Mouse (Mus musculus): ENCODE results near the gene Slc3a2. TPM values are rescaled to one million over a fixed set of nuclear protein-coding genes. Genes with fewer than 3 reads are reported as not detected.

Gene Slc3a2
- polyA plus RNA-seq, 1 experiment from 2014 or later: 66.4 TPM

GRCm38 (mm10) chr19:8713997-8714652 is 9.0 kb downstream of the Slc3a2 start:
- 9% methylated on average over 13 of the region's 13 CpGs for WGBS
- peaks cover 12% of the 10 kb centered on the region for H3K36me3 ChIP-seq (ENCODE audit: control insufficient read depth, insufficient read depth)
- H3K27me3 ChIP-seq (ENCODE audit: control insufficient read depth, insufficient read depth, low read length): no peaks in the 10 kb centered on the region
- H3K4me2 ChIP-seq (ENCODE audit: low read depth, low read length): peak overlapping the region; percentile 65
- no peaks in the 10 kb centered on the region for H3K9me3 ChIP-seq (replicated peaks; ENCODE audit: control insufficient read depth, low read length)
- 0 out of 2 replicates have a peak, but pooled peaks have one; percentile 4 for ATAC-seq (replicated peaks; ENCODE audit: extremely low read depth, insufficient read depth, low FRiP score)
- peak overlapping the region; percentile 94 for H3K9ac ChIP-seq (ENCODE audit: low read length)
- peak overlapping the region; percentile 97 for H3K27ac ChIP-seq (ENCODE audit: low read length)
- H3K4me3 ChIP-seq (ENCODE audit: low read length): peak overlapping the region; percentile 93
- H3K4me1 ChIP-seq (ENCODE audit: control insufficient read depth, insufficient read depth, low read length): peaks cover 29% of the 10 kb centered on the region

- peak; percentile 88 for ATAC-seq (replicated peaks; ENCODE audit: extremely low read depth, insufficient read depth, low FRiP score)
- Histone ChIP-seq H3K4me1 (ENCODE audit: control insufficient read depth, insufficient read depth, low read length) (peaks cover 29% of the 10 kb centered on the region), H3K4me3 (ENCODE audit: low read length) (peak overlapping the region; percentile 93), H3K27me3 (ENCODE audit: control insufficient read depth, insufficient read depth, low read length) (no peaks in the 10 kb centered on the region), H3K9me3 (replicated peaks; ENCODE audit: control insufficient read depth, low read length) (no peaks in the 10 kb centered on the region), H3K4me2 (ENCODE audit: low read depth, low read length) (peak overlapping the region; percentile 65), H3K36me3 (ENCODE audit: control insufficient read depth, insufficient read depth) (peaks cover 19% of the 10 kb centered on the region), H3K27ac (ENCODE audit: low read length) (peak overlapping the region; percentile 97), H3K9ac (ENCODE audit: low read length) (peak overlapping the region; percentile 94)
- WGBS: under 1% methylated on average over 51 of the region's 51 CpGs
Observed at GRCm38 (mm10) chr19:8713306-8713996, 9.7 kb downstream of the Slc3a2 start.

- H3K9me3 ChIP-seq (replicated peaks; ENCODE audit: control insufficient read depth, low read length): no peaks in the 10 kb centered on the region
- no peaks in the 10 kb centered on the region for H3K27me3 ChIP-seq (ENCODE audit: control insufficient read depth, insufficient read depth, low read length)
- peaks cover 29% of the 10 kb centered on the region for H3K4me1 ChIP-seq (ENCODE audit: control insufficient read depth, insufficient read depth, low read length)
- H3K4me3 ChIP-seq (ENCODE audit: low read length): peak overlapping the region; percentile 93
- peak overlapping the region; percentile 94 for H3K9ac ChIP-seq (ENCODE audit: low read length)
- under 1% methylated on average over 13 of the region's 13 CpGs for WGBS
- peak overlapping the region; percentile 65 for H3K4me2 ChIP-seq (ENCODE audit: low read depth, low read length)
- peak overlapping the region; percentile 97 for H3K27ac ChIP-seq (ENCODE audit: low read length)
- peak; percentile 43 for ATAC-seq (replicated peaks; ENCODE audit: extremely low read depth, insufficient read depth, low FRiP score)
- H3K36me3 ChIP-seq (ENCODE audit: control insufficient read depth, insufficient read depth): peaks cover 25% of the 10 kb centered on the region
Observed at GRCm38 (mm10) chr19:8712870-8713305, 10.3 kb downstream of the Slc3a2 start.

GRCm38 (mm10) chr19:8711949-8712869 is 11.0 kb downstream of the Slc3a2 start:
- Histone ChIP-seq H3K27me3 (ENCODE audit: control insufficient read depth, insufficient read depth, low read length) (no peaks in the 10 kb centered on the region), H3K27ac (ENCODE audit: low read length) (peak overlapping the region; percentile 97), H3K9ac (ENCODE audit: low read length) (peak overlapping the region; percentile 94), H3K9me3 (replicated peaks; ENCODE audit: control insufficient read depth, low read length) (no peaks in the 10 kb centered on the region), H3K4me3 (ENCODE audit: low read length) (peak overlapping the region; percentile 93), H3K36me3 (ENCODE audit: control insufficient read depth, insufficient read depth) (peaks cover 31% of the 10 kb centered on the region), H3K4me2 (ENCODE audit: low read depth, low read length) (peak overlapping the region; percentile 65), H3K4me1 (ENCODE audit: control insufficient read depth, insufficient read depth, low read length) (peaks cover 29% of the 10 kb centered on the region)
- no peak for ATAC-seq (replicated peaks; ENCODE audit: extremely low read depth, insufficient read depth, low FRiP score)
- 52% methylated on average over 10 of the region's 10 CpGs for WGBS

DNA sequence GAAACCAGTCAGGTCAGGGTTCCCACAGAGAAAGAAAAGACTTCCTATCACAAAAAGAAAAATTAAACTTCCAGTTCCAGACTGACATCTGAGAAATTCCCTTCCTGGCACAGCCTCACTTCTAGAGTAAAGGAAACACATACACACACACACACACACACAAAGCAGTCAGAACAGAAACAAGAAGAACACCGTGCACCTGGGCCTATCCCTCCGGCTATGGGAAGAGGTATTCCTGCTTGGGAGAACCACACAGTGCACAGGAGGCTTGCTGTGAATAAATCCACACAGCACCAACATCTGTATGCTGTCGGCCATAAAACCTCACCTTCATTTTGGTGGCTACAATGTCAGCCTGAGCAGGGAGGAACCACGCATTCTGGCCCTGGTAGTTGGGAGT is 11.7 kb downstream of the Slc3a2 start:
- Histone ChIP-seq H3K9ac (ENCODE audit: low read length) (peak overlapping the region; percentile 94; the same call in 1 of the 2 replicates), H3K9me3 (replicated peaks; ENCODE audit: control insufficient read depth, low read length) (no peaks in the 10 kb centered on the region), H3K36me3 (ENCODE audit: control insufficient read depth, insufficient read depth) (peaks cover 38% of the 10 kb centered on the region), H3K4me3 (ENCODE audit: low read length) (peak overlapping the region; percentile 93), H3K27ac (ENCODE audit: low read length) (peak overlapping the region; percentile 97; the same call in 1 of the 2 replicates), H3K4me1 (ENCODE audit: control insufficient read depth, insufficient read depth, low read length) (peaks cover 29% of the 10 kb centered on the region), H3K4me2 (ENCODE audit: low read depth, low read length) (peak overlapping the region; percentile 65), H3K27me3 (ENCODE audit: control insufficient read depth, insufficient read depth, low read length) (no peaks in the 10 kb centered on the region)
- WGBS: 63% methylated on average over 4 of the region's 4 CpGs
- ATAC-seq (replicated peaks; ENCODE audit: extremely low read depth, insufficient read depth, low FRiP score): no peak

- Histone ChIP-seq H3K4me3 (ENCODE audit: low read length) (no peak overlapping the region), H3K27ac (ENCODE audit: low read length) (peak overlapping the region; percentile 41), H3K9me3 (replicated peaks; ENCODE audit: control insufficient read depth, low read length) (no peaks in the 10 kb centered on the region), H3K4me2 (ENCODE audit: low read depth, low read length) (no peak overlapping the region), H3K36me3 (ENCODE audit: control insufficient read depth, insufficient read depth) (peaks cover 38% of the 10 kb centered on the region), H3K4me1 (ENCODE audit: control insufficient read depth, insufficient read depth, low read length) (peaks cover 29% of the 10 kb centered on the region), H3K27me3 (ENCODE audit: control insufficient read depth, insufficient read depth, low read length) (no peaks in the 10 kb centered on the region), H3K9ac (ENCODE audit: low read length) (peak overlapping the region; percentile 26; the same call in 1 of the 2 replicates)
- ATAC-seq (replicated peaks; ENCODE audit: extremely low read depth, insufficient read depth, low FRiP score): no peak
- WGBS: 80% methylated on average over 2 of the region's 2 CpGs
Observed at GRCm38 (mm10) chr19:8710057-8710456, 13.1 kb downstream of the Slc3a2 start.

DNA sequence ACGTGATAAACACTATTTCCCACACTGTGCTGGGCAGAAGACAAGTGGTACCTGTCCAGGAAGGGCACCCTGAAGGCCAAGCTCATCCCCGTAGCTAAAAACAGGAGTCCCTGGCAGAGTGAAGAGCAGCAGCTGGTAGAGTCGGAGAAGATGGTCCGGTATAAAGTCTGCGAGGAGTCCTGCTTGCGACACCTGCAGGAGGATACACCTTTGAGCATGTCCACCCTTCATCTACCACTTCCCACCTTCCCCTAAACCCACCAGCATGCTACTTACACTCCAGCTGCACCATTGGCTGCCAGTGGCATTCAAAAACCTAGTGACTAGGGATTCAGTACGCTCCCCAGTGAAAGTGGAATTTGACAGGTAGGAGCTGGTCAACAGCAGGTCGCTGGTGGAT is 14.2 kb downstream of the Slc3a2 start:
- Histone ChIP-seq H3K9ac (ENCODE audit: low read length) (no peak overlapping the region), H3K36me3 (ENCODE audit: control insufficient read depth, insufficient read depth) (peaks cover 40% of the 10 kb centered on the region), H3K4me2 (ENCODE audit: low read depth, low read length) (no peak overlapping the region), H3K27ac (ENCODE audit: low read length) (no peak overlapping the region), H3K4me1 (ENCODE audit: control insufficient read depth, insufficient read depth, low read length) (peaks cover 25% of the 10 kb centered on the region), H3K27me3 (ENCODE audit: control insufficient read depth, insufficient read depth, low read length) (no peaks in the 10 kb centered on the region), H3K9me3 (replicated peaks; ENCODE audit: control insufficient read depth, low read length) (no peaks in the 10 kb centered on the region), H3K4me3 (ENCODE audit: low read length) (no peak overlapping the region)
- no peak for ATAC-seq (replicated peaks; ENCODE audit: extremely low read depth, insufficient read depth, low FRiP score)
- WGBS: 92% methylated on average over 8 of the region's 8 CpGs

- H3K36me3 ChIP-seq (ENCODE audit: control insufficient read depth, insufficient read depth): peaks cover 40% of the 10 kb centered on the region
- H3K4me2 ChIP-seq (ENCODE audit: low read depth, low read length): no peak overlapping the region
- no peak overlapping the region for H3K4me3 ChIP-seq (ENCODE audit: low read length)
- H3K4me1 ChIP-seq (ENCODE audit: control insufficient read depth, insufficient read depth, low read length): peaks cover 19% of the 10 kb centered on the region
- no peak for ATAC-seq (replicated peaks; ENCODE audit: extremely low read depth, insufficient read depth, low FRiP score)
- no peaks in the 10 kb centered on the region for H3K9me3 ChIP-seq (replicated peaks; ENCODE audit: control insufficient read depth, low read length)
- no peak overlapping the region for H3K9ac ChIP-seq (ENCODE audit: low read length)
- H3K27ac ChIP-seq (ENCODE audit: low read length): no peak overlapping the region
- no peaks in the 10 kb centered on the region for H3K27me3 ChIP-seq (ENCODE audit: control insufficient read depth, insufficient read depth, low read length)
- WGBS: 87% methylated on average over 7 of the region's 7 CpGs
Observed at GRCm38 (mm10) chr19:8706930-8707329, 16.2 kb downstream of the Slc3a2 start.
